Mouse (Mus musculus) limb, embryonic 14.5 days (tissue): Measurements from ENCODE around the gene Gpatch2. TPM values are rescaled to one million over a fixed set of nuclear protein-coding genes. Genes with fewer than 3 reads are reported as not detected.

Experiments
- ATAC-seq: fragments of 200-750 bp; cut with Nextera tagmentation; 2 replicates; pipeline ENCODE4 v1.8.0; 2017; ENCODE audit warnings: low read depth, moderate number of reproducible peaks, moderate TSS enrichment; ENCODE audit not compliant: low FRiP score
- DNase-seq: peaks from one replicate; pipeline ENCODE4 v3.0.0-alpha.2; 2015; ENCODE audit warnings: low spot score
- H3K27ac ChIP-seq: fragments of 300-500 bp; sonication (generic); replicated peaks from 2 replicates; pipeline ENCODE4 v1.5.1; 2014; ENCODE audit warnings: low read depth, mild to moderate bottlenecking, low read length, moderate library complexity, mixed read lengths
- H3K27me3 ChIP-seq: fragments of 300-500 bp; sonication (generic); 2 replicates; pipeline ENCODE4 v1.6.1; 2014; ENCODE audit warnings: low read length, mixed read lengths; ENCODE audit not compliant: control insufficient read depth, insufficient read depth
- H3K36me3 ChIP-seq: fragments of 300-500 bp; sonication (generic); 2 replicates; pipeline ENCODE4 v1.6.1; 2014; ENCODE audit warnings: mild to moderate bottlenecking, low read length, moderate library complexity, mixed read lengths; ENCODE audit not compliant: control insufficient read depth, insufficient read depth
- H3K4me1 ChIP-seq: fragments of 300-500 bp; sonication (generic); 2 replicates; pipeline ENCODE4 v1.6.1; 2014; ENCODE audit warnings: antibody characterized with exemption, low read length, mixed read lengths; ENCODE audit not compliant: control insufficient read depth, insufficient read depth
- H3K4me2 ChIP-seq: fragments of 300-500 bp; sonication (generic); replicated peaks from 2 replicates; pipeline ENCODE4 v1.6.1; 2014; ENCODE audit warnings: low read depth, mild to moderate bottlenecking, low read length, moderate library complexity; ENCODE audit not compliant: severe bottlenecking
- H3K4me3 ChIP-seq: fragments of 300-500 bp; sonication (generic); replicated peaks from 2 replicates; pipeline ENCODE4 v1.5.1; 2014; ENCODE audit warnings: low read length
- H3K9ac ChIP-seq: fragments of 300-500 bp; sonication (generic); 2 replicates; pipeline ENCODE4 v1.6.1; 2014; ENCODE audit warnings: mild to moderate bottlenecking, low read depth, low read length, moderate library complexity; ENCODE audit not compliant: severe bottlenecking
- H3K9me3 ChIP-seq: fragments of 300-500 bp; sonication (generic); 2 replicates; pipeline ENCODE4 v1.6.1; 2016; ENCODE audit warnings: low read length; ENCODE audit not compliant: control insufficient read depth
- POLR2A ChIP-seq: fragments of 200-500 bp; IDR thresholded peaks from 2 replicates; pipeline ENCODE4 v1.8.0; 2012; ENCODE audit warnings: inconsistent platforms, mild to moderate bottlenecking, moderate library complexity, borderline replicate concordance; ENCODE audit not compliant: insufficient read depth, insufficient read length; ENCODE audit errors: extremely low read depth
- WGBS: fragments of 180-500 bp; shearing (Covaris S2); extraction: QIAGEN DNeasy Blood & Tissue Kit; methylation state at CpG from one replicate; pipeline ENCODE4 v1.1.7; 2014; 5-methylcytosine and 5-hydroxymethylcytosine counted together
- polyA plus RNA-seq, 2 experiments: library from polyadenylated mRNA; depleted of rRNA in 1 of 2; stranded (reverse) in 1 of 2; unstranded in 1 of 2; fragments of >200 nt; fragmentation: Nextera tagmentation in 1 of 2; extraction: Ambion mirVana in 1 of 2; gene quantifications; 2 replicates each; pipeline versions ENCODE4 v1.2.1 to v1.2.3; 2012 to 2014

Gpatch2 gene
- polyA plus RNA-seq, 2 experiments, result 17.7 to 17.8 TPM

DNA sequence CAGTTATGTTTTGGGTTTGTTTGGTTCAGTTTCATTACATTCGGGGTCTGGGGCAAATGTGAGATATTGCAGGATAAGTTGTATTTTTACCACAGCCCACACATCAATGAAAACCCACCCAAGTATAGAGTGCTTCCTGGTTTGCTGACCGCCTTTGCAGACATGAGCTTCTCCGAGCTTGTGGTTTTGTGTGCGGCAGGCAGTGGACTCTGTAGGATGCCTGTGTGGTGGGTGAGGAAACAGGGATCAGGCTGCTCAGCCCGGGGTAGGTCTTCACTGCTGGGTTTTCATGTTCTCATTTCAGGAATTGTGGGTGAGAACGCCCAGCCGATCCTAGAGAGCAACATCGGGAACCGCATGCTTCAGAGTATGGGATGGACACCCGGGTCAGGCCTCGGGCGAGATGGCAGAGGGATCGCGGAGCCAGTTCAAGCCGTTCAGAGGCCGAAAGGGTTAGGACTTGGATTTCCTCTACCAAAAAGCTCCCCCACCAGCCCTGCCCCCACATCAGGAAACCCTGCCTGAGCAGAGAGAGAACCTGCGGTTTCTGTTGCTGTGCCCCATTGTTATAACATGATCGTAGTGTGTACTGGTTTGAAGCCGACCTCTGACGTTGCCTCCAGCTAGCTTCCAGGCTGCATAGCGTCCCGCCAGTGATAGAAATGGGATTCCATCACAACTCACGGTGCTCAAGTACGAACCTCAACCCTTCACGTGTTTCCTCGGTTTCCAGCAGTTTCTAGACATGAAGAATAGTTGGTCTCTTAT lies 132.9 kb downstream of the Gpatch2 start:
- H3K36me3 ChIP-seq, result peaks cover 32% of the 10 kb centered on the region
- H3K9ac ChIP-seq, result no peak overlapping the region
- no peaks in the 10 kb centered on the region for H3K9me3 ChIP-seq
- H3K4me1 ChIP-seq, result no peaks in the 10 kb centered on the region
- WGBS, result 95% methylated on average over 26 of the region's 26 CpGs
- no peak for TF ChIP-seq POLR2A
- no peak overlapping the region for H3K27ac ChIP-seq
- no peak overlapping the region for H3K4me2 ChIP-seq
- DNase-seq, result no peak
- no peak for ATAC-seq
- no peak overlapping the region for H3K4me3 ChIP-seq
- no peaks in the 10 kb centered on the region for H3K27me3 ChIP-seq

DNA sequence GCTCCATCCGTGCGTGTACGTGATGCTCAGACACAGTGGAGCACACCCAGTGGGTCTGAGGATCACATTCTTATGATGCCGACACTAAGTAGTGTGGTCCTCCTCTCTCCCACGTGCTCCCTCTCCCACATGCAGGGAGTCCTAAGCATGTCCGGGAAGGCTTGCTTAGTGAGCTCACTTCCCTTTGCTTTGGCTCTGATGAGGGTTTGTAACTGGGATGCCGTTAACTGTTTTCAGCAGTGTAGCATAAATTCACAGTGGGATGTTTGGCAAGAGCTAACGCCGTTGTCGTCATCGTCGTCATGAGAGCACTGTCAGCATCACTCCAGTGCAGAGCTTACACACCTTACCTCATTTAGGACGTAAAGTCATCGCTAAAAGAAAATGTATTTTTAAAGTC lies 133.6 kb downstream of the Gpatch2 start:
- Histone ChIP-seq H3K4me3 (no peak overlapping the region), H3K27me3 (no peaks in the 10 kb centered on the region), H3K27ac (no peak overlapping the region), H3K9ac (no peak overlapping the region), H3K4me2 (no peak overlapping the region), H3K36me3 (peaks cover 29% of the 10 kb centered on the region), H3K4me1 (no peaks in the 10 kb centered on the region), H3K9me3 (no peaks in the 10 kb centered on the region)
- ATAC-seq, result 0 out of 2 replicates have a peak, but pooled peaks have one; percentile 34
- WGBS, result 81% methylated on average over 14 of the region's 14 CpGs
- TF ChIP-seq POLR2A, result no peak
- no peak for DNase-seq

GRCm38 (mm10) chr1:187356169-187356568 lies 140.9 kb downstream of the Gpatch2 start:
- no peaks in the 10 kb centered on the region for H3K36me3 ChIP-seq
- no peaks in the 10 kb centered on the region for H3K27me3 ChIP-seq
- no peak for TF ChIP-seq POLR2A
- no peaks in the 10 kb centered on the region for H3K9me3 ChIP-seq
- ATAC-seq (no peak), DNase-seq (no peak)
- no peak overlapping the region for H3K27ac ChIP-seq
- no peak overlapping the region for H3K9ac ChIP-seq
- no peak overlapping the region for H3K4me2 ChIP-seq
- no peaks in the 10 kb centered on the region for H3K4me1 ChIP-seq
- no peak overlapping the region for H3K4me3 ChIP-seq
- 72% methylated on average over 15 of the region's 15 CpGs for WGBS

- DNase-seq (no peak), ATAC-seq (no peak)
- no peak overlapping the region for H3K9ac ChIP-seq
- H3K36me3 ChIP-seq, result no peaks in the 10 kb centered on the region
- H3K4me1 ChIP-seq, result no peaks in the 10 kb centered on the region
- H3K4me2 ChIP-seq, result no peak overlapping the region
- no peaks in the 10 kb centered on the region for H3K9me3 ChIP-seq
- no peaks in the 10 kb centered on the region for H3K27me3 ChIP-seq
- H3K4me3 ChIP-seq, result no peak overlapping the region
- 89% methylated on average over 8 of the region's 8 CpGs for WGBS
- no peak overlapping the region for H3K27ac ChIP-seq
- no peak for TF ChIP-seq POLR2A
Measured at GRCm38 (mm10) chr1:187356904-187357303, 141.6 kb downstream of the Gpatch2 start.

GRCm38 (mm10) chr1:187360240-187360639 lies 144.9 kb downstream of the Gpatch2 start:
- H3K36me3 ChIP-seq, result no peaks in the 10 kb centered on the region
- no peaks in the 10 kb centered on the region for H3K27me3 ChIP-seq
- H3K4me1 ChIP-seq, result no peaks in the 10 kb centered on the region
- no peak overlapping the region for H3K4me2 ChIP-seq
- H3K9me3 ChIP-seq, result no peaks in the 10 kb centered on the region
- TF ChIP-seq POLR2A, result no peak
- H3K4me3 ChIP-seq, result no peak overlapping the region
- 27% methylated on average over 3 of the region's 3 CpGs for WGBS
- no peak overlapping the region for H3K9ac ChIP-seq
- ATAC-seq, result no peak
- no peak overlapping the region for H3K27ac ChIP-seq
- no peak for DNase-seq
